Mouse (Mus musculus) midbrain, embryonic 13.5 days (tissue): ENCODE data around the gene Elmo3. TPM values are rescaled to one million over a fixed set of nuclear protein-coding genes. Genes with fewer than 3 reads are reported as not detected.

Experiments used
- ATAC-seq: fragments of 200-750 bp; cut with Nextera tagmentation; 2 replicates; pipeline ENCODE4 v1.8.0; 2017; ENCODE audit warnings: mild to moderate bottlenecking, moderate TSS enrichment, moderate library complexity
- H3K27ac ChIP-seq: fragments of 300-500 bp; sonication (generic); 2 replicates; pipeline ENCODE4 v1.5.1; 2015; ENCODE audit warnings: inconsistent platforms, mild to moderate bottlenecking, moderate library complexity
- H3K27me3 ChIP-seq: fragments of 300-500 bp; sonication (generic); 2 replicates; pipeline ENCODE4 v1.6.1; 2015; ENCODE audit warnings: mild to moderate bottlenecking, inconsistent platforms
- H3K36me3 ChIP-seq: fragments of 300-500 bp; sonication (generic); 2 replicates; pipeline ENCODE4 v1.6.1; 2015; ENCODE audit warnings: mild to moderate bottlenecking, inconsistent platforms
- H3K4me1 ChIP-seq: fragments of 300-500 bp; sonication (generic); replicated peaks from 2 replicates; pipeline ENCODE4 v1.6.1; 2015; ENCODE audit warnings: inconsistent platforms
- H3K4me2 ChIP-seq: fragments of 300-500 bp; sonication (generic); replicated peaks from 2 replicates; pipeline ENCODE4 v1.6.1; 2015; ENCODE audit warnings: moderate library complexity, mild to moderate bottlenecking, inconsistent platforms
- H3K4me3 ChIP-seq: fragments of 300-500 bp; sonication (generic); replicated peaks from 2 replicates; pipeline ENCODE4 v1.5.1; 2015; ENCODE audit warnings: mild to moderate bottlenecking, inconsistent platforms
- H3K9ac ChIP-seq: fragments of 300-500 bp; sonication (generic); replicated peaks from 2 replicates; pipeline ENCODE4 v1.6.1; 2015; ENCODE audit warnings: mild to moderate bottlenecking, inconsistent platforms
- H3K9me3 ChIP-seq: fragments of 300-500 bp; sonication (generic); 2 replicates; pipeline ENCODE4 v1.6.1; 2016; ENCODE audit warnings: mild to moderate bottlenecking, inconsistent platforms
- WGBS: fragments of 180-500 bp; shearing (Covaris S2); methylation state at CpG from one replicate; pipeline ENCODE4 v1.1.7; 2015; 5-methylcytosine and 5-hydroxymethylcytosine counted together
- polyA plus RNA-seq: library from polyadenylated mRNA; unstranded; fragments of >200 nt; fragmentation: Nextera tagmentation; extraction: Ambion mirVana; gene quantifications from 2 replicates; pipeline ENCODE4 v1.2.1, GENCODE M21; 2015

Gene Elmo3
- 0.97 and 1.1 TPM in 2 replicates for polyA plus RNA-seq

DNA sequence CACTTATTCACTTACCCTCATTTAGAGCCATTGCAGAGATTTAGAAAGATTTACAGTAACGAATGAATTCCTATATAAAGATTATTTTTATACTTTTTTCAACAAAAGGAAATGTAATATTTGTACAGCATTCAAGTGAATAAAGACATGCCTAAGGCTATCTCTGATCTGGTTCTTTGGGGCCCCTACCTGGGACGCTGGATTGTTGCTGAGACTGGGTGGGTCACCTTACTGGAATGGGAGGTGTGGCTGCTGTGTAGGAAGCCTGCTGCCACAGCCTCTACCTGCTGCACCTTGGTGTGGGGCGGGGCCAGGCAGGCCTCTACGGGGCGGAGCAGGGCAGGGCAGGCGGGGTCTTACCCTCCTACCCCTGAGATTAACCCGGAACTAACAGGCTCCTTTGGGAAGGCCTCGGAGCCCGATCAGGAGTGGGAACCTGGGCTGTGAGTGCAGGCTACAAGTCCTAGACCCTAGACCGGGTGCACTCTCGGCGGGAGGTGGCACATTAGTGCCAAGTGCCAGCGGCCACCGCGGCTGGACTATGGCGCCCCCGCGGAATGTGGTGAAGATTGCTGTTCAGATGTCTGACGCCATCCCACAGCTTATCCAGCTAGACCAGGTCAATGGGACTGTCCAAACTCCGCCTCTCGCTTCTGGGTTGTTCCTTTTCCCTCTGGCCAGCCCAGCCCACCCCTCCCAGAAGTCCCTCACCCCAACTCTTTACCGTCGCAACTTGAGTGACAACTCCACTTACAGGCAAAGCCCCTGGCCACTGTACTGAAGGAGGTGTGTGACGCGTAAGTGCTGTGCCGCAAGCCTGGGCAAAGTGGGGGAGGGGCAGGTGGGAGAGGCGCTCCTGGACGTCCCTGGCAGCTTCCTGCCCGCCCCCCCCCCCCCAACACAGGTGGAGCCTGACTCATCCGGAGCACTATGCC lies at the start of gene Elmo3:
Gene Elmo3, plus strand, starts transcription at position 391 of the 935 bp plus-strand sequence.
- peak within 1 kb of the TSS; percentile 45 for H3K4me2 ChIP-seq
- no peaks in the 10 kb centered on the region for H3K27me3 ChIP-seq
- 11% methylated on average over 30 of the region's 30 CpGs for WGBS
- peak within 1 kb of the TSS; percentile 54 for H3K9ac ChIP-seq
- peaks cover 21% of the 10 kb centered on the region for H3K4me1 ChIP-seq
- H3K36me3 ChIP-seq: peaks cover 85% of the 10 kb centered on the region
- ATAC-seq: peak; percentile 59
- no peak within 1 kb of the TSS for H3K4me3 ChIP-seq
- no peak within 1 kb of the TSS; the same call in 1 of the 2 replicates for H3K27ac ChIP-seq
- H3K9me3 ChIP-seq: no peaks in the 10 kb centered on the region

DNA sequence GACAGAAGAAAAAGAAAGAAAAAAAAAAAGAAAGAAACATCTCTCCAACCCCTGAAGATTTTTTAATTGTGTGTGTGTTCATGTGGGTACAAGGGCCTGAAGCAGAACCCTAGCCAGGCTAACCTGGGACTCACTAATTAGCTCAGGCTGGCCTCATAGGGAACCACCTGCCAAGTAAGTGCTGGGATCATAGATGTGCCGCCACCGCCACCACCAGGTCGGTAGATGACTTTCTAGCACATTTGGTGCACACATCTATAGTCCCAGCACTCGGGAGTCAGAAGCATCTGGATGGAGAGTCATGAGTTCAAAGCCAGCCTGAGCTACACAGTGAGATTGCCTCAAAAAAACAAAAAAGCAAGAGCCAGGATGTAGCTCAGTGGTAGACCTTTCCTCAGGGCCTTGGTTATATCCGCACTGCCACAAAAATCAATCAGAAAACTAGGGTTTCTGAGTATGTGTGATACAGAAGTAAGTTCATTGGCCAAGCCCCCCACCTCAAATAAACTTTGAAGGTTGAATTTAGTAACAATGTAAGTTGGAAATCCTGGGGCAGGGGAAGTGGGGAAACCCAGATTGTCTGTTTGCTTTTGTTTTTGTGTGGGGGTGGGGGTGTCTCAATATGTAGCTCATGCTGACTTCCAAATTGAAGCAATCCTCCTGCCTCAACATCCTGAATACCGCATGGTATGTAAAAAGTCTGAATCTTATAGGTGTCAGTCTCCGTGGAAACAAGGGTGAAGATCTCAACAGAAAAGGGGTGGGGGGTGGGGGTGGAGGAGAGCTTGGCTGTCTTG lies 47.9 kb upstream of the Elmo3 start:
- no peak for ATAC-seq
- Histone ChIP-seq H3K36me3 (no peaks in the 10 kb centered on the region), H3K9me3 (no peaks in the 10 kb centered on the region), H3K4me2 (no peak overlapping the region), H3K4me1 (peaks cover 32% of the 10 kb centered on the region), H3K27ac (no peak overlapping the region), H3K27me3 (peaks cover 78% of the 10 kb centered on the region), H3K4me3 (no peak overlapping the region), H3K9ac (no peak overlapping the region)
- 64% methylated on average over 7 of the region's 7 CpGs for WGBS

DNA sequence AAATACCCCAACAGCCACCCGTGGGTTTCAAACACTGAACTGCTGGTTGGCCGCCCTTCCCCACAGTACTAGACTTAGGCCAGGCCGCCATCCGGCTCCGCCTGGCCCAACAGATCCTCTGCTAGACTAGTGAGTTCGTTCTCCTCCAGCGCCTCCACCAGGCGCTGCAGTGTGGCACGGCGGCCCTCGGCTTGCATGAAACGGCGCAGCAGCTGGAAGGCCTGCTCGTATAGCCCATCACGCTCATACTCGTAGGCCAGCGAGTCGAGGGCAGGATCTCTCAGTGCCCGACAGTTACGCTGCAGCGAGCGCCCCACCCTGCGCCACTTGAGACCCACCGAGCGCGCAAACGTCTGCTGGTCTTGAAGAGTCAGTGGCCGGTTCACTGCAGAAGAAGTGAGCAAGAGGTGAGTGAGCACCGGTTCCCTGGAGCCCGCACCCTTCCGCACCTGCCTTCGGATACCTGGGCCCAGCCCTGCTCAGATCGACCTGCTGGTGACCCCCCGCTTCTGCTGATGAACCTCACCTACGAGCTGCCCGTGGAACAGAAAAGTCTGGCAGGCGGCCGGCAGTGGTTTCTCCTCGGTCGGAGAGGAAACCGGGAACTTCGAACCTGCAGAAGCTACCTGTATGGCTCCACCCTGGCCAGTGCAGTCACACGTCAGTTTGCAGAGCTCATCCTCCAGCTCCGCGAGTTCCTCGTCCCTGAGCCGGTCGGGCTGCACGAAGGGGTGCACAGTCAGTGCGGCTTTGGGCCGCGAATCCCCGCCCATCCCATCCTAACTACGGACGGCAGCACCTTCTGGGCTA lies 46.3 kb upstream of the Elmo3 start:
- 2% methylated on average over 55 of the region's 55 CpGs for WGBS

DNA sequence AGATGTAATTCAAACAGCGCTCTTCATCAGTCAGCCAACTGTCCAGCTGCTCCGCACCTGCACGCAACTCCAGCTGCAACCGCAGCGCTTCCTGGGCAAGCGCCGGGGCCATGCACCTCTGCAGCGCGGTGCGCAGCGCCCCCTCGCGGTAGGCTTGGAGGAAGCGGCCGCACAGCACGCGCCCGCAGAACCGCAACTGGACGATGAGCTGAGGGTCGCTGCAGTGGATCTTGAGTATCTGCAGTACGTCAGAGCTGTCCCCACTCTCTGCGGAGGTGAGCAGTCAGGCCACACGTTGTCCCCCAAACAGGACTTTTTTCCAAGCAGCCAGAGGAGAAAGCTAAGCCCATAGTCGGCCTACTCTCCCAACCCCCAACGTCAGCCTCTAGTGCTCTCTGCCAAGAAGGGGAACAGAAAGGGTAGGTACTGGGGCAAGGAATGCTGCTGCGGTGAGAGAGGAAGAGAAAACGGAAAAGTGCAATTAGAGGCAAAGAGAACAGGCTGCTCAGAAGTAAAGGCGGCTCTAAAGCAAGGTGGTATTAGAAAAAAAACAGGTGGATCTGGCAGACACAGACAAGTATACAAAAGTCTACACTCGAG lies 45.6 kb upstream of the Elmo3 start:
- WGBS: 3% methylated on average over 30 of the region's 30 CpGs
- peak; percentile 68 for ATAC-seq
- Histone ChIP-seq H3K4me1 (peaks cover 28% of the 10 kb centered on the region), H3K9ac (peak overlapping the region; percentile 49), H3K36me3 (no peaks in the 10 kb centered on the region), H3K4me3 (peak overlapping the region; percentile 39), H3K27ac (no peak overlapping the region), H3K9me3 (no peaks in the 10 kb centered on the region), H3K27me3 (peaks cover 95% of the 10 kb centered on the region), H3K4me2 (peak overlapping the region; percentile 66)

More for the DNA sequence above, 46.3 kb upstream of the Elmo3 start:
- peaks cover 91% of the 10 kb centered on the region for H3K27me3 ChIP-seq
- ATAC-seq: peak; percentile 59
- H3K9me3 ChIP-seq: no peaks in the 10 kb centered on the region
- H3K36me3 ChIP-seq: no peaks in the 10 kb centered on the region
- H3K4me1 ChIP-seq: peaks cover 28% of the 10 kb centered on the region
- peak overlapping the region; percentile 66 for H3K4me2 ChIP-seq
- H3K4me3 ChIP-seq: peak overlapping the region; percentile 39
- peak overlapping the region; percentile 49 for H3K9ac ChIP-seq
- H3K27ac ChIP-seq: no peak overlapping the region

DNA sequence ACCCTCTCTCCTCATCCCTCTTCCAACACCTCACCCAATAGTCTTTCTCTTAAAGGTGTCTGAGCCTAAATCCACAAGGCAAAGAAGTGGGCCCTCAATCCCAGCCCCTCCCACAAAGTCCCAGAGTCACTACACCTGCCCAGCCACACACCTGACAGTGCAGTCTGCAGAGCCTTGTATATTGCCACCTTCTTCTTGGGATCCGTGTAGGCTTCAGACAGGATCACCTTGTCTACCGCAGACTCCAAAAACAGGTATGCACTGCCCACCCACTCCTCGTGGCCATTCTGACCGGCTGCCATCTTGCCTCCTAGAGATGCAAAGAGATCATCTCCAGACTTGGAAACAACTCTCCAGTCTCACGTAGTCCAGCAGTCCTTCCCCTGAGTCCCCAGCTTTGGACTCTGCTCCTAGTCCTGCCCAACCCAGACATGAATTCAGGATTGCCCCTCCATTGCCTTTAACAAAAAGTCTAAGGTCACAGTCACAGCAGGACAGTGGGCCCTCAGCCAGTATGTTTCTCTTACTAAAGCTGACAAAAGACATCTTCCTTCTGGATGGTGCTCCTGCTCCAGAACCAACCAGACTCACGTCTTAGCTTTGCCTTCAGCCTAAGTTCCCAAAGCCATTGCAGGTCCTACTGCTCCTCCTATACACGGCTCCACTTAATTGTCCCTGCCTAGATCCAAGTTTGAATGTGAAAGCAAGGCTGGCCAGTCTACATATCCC lies 44.9 kb upstream of the Elmo3 start:
- no peaks in the 10 kb centered on the region for H3K36me3 ChIP-seq
- H3K9me3 ChIP-seq: no peaks in the 10 kb centered on the region
- H3K4me3 ChIP-seq: no peak overlapping the region
- peaks cover 95% of the 10 kb centered on the region for H3K27me3 ChIP-seq
- WGBS: 69% methylated on average over 7 of the region's 7 CpGs
- no peak overlapping the region for H3K4me2 ChIP-seq
- H3K9ac ChIP-seq: no peak overlapping the region
- peaks cover 26% of the 10 kb centered on the region for H3K4me1 ChIP-seq
- ATAC-seq: no peak
- no peak overlapping the region for H3K27ac ChIP-seq

DNA sequence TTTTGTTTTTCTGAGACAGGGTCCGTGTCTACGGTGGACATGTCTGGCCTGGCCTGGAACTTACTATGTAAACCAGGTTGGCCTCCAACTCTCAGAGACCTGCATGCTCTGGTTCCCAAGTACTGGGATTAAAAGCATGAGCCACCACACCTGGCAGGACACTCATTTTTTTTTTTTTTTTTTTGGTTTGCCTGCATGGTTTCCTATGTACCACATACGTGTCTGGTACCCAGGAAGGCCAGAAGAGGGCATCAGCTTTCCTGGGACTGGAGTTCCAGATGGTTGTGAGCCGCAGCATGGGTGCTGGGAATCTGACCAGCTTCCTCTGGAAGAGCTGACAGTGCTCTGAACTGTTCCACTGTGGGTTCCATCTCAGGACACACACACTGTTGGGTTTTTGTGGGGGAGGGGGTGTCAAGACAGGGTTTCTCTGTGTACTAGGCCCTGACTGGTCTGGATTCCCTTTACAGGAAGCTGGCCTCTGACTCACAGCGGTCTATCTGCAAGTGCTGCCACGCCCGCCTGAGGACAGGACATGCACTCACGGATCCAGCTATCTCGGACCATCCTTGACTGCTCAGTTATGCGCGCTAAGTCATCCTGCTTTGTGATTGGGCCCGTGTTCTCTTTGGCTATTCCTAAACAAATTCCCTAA lies 43.9 kb upstream of the Elmo3 start:
- 86% methylated on average over 12 of the region's 12 CpGs for WGBS
- H3K27me3 ChIP-seq: peaks cover 95% of the 10 kb centered on the region
- H3K9ac ChIP-seq: no peak overlapping the region
- no peaks in the 10 kb centered on the region for H3K36me3 ChIP-seq
- peaks cover 26% of the 10 kb centered on the region for H3K4me1 ChIP-seq
- no peak for ATAC-seq
- H3K27ac ChIP-seq: no peak overlapping the region
- no peaks in the 10 kb centered on the region; the same call in 1 of the 2 replicates for H3K9me3 ChIP-seq
- H3K4me2 ChIP-seq: no peak overlapping the region
- H3K4me3 ChIP-seq: no peak overlapping the region

DNA sequence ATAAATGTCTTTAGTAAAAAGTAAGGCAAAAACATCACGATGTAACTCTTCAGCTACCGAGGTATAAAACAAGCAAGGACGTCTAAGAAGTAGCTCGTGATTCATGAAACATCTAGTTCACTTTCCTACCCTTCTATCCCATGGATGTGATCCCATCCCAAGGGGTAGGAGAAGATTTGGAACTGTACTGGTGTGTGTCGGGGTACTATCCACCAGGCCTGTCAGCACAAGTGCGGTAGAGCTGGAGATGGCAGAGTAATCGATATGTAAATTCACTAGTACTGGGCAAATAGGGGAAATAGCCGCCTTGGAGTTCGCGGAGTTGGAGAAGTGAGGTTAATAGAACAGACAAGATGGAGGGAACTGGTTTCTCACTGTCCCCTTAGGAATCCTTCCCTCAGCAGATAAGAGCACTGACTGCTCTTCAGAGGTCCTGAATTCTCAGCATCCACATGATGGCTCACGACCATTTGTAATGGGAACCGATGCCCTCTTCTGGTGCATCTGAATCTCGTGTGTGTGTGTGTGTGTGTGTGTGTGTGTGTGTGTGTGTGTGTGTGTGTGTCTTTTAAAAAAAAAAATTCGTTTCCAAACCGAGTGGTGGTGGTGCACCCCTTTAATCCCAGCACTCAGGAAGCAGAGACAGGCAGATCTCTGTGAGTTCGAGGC lies 42.0 kb upstream of the Elmo3 start:
- H3K4me3 ChIP-seq: peak overlapping the region; percentile 62; the same call in 1 of the 2 replicates
- H3K27me3 ChIP-seq: peaks cover 97% of the 10 kb centered on the region
- no peak overlapping the region for H3K27ac ChIP-seq
- WGBS: 42% methylated on average over 16 of the region's 16 CpGs
- H3K9ac ChIP-seq: no peak overlapping the region
- 0 out of 2 replicates have a peak overlapping the region, but pooled peaks have one; percentile 84 for H3K4me2 ChIP-seq
- no peaks in the 10 kb centered on the region; the same call in 1 of the 2 replicates for H3K9me3 ChIP-seq
- peaks cover 32% of the 10 kb centered on the region for H3K4me1 ChIP-seq
- H3K36me3 ChIP-seq: no peaks in the 10 kb centered on the region
- no peak for ATAC-seq

DNA sequence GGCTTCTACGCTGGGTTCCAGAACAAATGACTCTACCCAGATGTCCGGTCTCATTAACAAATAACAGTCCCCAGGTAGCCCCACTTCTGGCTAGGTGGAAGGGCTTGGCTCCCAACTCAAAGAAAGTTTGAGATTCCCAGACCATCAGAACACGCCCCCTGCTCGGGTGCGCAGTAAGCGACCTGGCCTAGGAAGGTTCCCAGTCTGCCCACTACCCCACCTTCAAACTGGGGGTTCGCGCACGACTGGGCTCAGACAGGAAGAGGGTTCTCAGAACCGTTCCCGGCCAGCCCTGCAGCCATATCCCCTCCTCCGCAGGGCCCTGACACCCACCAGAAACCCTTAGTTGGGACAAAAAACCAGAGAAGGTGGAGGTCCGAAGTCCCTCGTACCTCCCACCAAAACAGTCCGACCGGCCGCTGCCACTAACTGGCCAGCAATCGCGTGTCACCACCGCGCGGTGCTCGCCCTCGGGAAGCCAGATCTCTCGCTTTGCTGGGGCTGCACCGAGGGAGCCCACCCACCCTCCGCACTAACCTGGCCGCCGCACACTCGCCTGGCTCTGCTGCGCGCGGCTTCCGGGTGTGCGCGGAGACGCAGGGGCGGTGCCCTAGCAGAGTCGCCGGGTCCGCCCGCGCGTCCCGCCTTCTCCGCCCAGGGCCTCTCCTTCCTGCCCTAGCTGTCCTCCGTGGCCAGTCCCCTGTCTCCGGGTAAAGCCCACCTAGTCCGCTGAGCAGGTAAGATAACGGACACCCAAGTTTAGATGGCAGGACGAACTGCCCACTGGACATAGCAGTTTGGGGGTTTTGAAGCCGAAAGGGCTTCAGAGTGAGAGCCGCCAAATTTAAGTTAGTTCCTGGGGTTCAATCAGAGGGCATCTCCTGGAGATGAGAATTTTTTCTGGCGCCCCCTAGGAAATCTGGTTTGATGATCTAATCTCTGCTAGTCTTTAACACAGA lies 41.1 kb upstream of the Elmo3 start, which contains the start of the genes Tradd and Fbxl8:
Gene Tradd, minus strand, starts transcription at position 586 of the 959 bp plus-strand sequence.
Gene Fbxl8, plus strand, starts transcription at position 625 of the 959 bp plus-strand sequence.
- H3K9ac ChIP-seq: peak within 1 kb of the TSS; percentile 67
- peak within 1 kb of the TSS; percentile 62 for H3K4me3 ChIP-seq
- H3K4me1 ChIP-seq: peaks cover 32% of the 10 kb centered on the region
- no peak within 1 kb of the TSS for H3K27ac ChIP-seq
- 2% methylated on average over 54 of the region's 54 CpGs for WGBS
- peak within 1 kb of the TSS; percentile 84 for H3K4me2 ChIP-seq
- H3K36me3 ChIP-seq: no peaks in the 10 kb centered on the region
- peaks cover 97% of the 10 kb centered on the region for H3K27me3 ChIP-seq
- peak; percentile 8; the same call in 1 of the 2 replicates for ATAC-seq
- no peaks in the 10 kb centered on the region; the same call in 1 of the 2 replicates for H3K9me3 ChIP-seq

DNA sequence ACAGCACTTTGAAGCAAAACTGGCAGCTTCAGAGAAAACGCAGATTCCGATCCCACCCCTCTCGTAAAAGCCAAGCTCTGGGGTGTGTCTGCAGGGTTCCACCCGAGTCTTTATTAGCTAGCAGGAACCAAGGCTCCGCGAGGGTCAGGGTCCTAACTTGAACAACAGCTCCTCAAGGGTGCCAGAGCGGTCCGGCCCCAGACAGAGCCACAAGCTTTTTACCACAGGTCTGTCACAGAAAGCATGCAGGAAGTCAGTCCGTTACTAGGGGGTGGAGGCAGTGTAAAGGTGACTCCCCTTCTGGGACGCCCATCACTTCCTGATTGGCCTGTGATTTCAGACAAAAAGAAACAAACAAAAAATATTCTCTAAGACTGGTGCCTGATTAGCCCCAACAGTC lies 40.3 kb upstream of the Elmo3 start:
- peak overlapping the region; percentile 62 for H3K4me3 ChIP-seq
- WGBS: 11% methylated on average over 10 of the region's 10 CpGs
- H3K27me3 ChIP-seq: peaks cover 97% of the 10 kb centered on the region
- no peak overlapping the region for H3K27ac ChIP-seq
- ATAC-seq: no peak
- peak overlapping the region; percentile 84; the same call in 1 of the 2 replicates for H3K4me2 ChIP-seq
- H3K36me3 ChIP-seq: no peaks in the 10 kb centered on the region
- peaks cover 37% of the 10 kb centered on the region for H3K4me1 ChIP-seq
- no peaks in the 10 kb centered on the region; the same call in 1 of the 2 replicates for H3K9me3 ChIP-seq
- H3K9ac ChIP-seq: peak overlapping the region; percentile 67; the same call in 1 of the 2 replicates
